Comparison of ENCODE assay signal across 17 mouse cellular contexts in genomic region chr6:85266060-85266459, GRCm38 (mm10).
DNase-seq lines count a peak whose midpoint lies in the region; ATAC-seq lines count a peak whose summit lies in the region.
"Had no signal": no experiment of that assay in that cellular context is flagged by ENCODE, and none has a peak within 500 bp of the region (broad histone marks: within the 10 kb centered on the region; RNA-seq: fewer than 3 reads in every experiment).

No protein-coding gene starts in this region.

- H3K27me3 ChIP-seq in forebrain, embryonic 10.5 days (ENCODE audit: poor library complexity, severe bottlenecking) = peaks cover 91% of the 10 kb centered on the region
- H3K27me3 ChIP-seq in forebrain, embryonic 15.5 days = no peaks in the 10 kb centered on the region
- H3K27me3 ChIP-seq in limb, embryonic 10.5 days (ENCODE audit: low read depth, poor library complexity, severe bottlenecking) = peaks cover 93% of the 10 kb centered on the region
- peaks cover 30% of the 10 kb centered on the region; the same call in 1 of the 2 replicates for H3K27me3 ChIP-seq in heart, embryonic 10.5 days (ENCODE audit: insufficient read depth, poor library complexity, severe bottlenecking)
- H3K27me3 ChIP-seq: kidney, embryonic 15.5 days; lung, embryonic 15.5 days had no signal

- no peak for ATAC-seq in forebrain, embryonic 15.5 days (replicated peaks)
- ATAC-seq: intestine, embryonic 16.5 days had no signal

- WGBS in forebrain, embryonic 10.5 days = 23% methylated on average over 6 of the region's 6 CpGs
- WGBS in forebrain, embryonic 15.5 days = 17% methylated on average over 6 of the region's 6 CpGs
- WGBS in limb, embryonic 10.5 days = 48% methylated on average over 6 of the region's 6 CpGs
- WGBS in heart, embryonic 10.5 days = 53% methylated on average over 6 of the region's 6 CpGs

- no peaks in the 10 kb centered on the region for H3K9me3 ChIP-seq in forebrain, embryonic 10.5 days
- no peaks in the 10 kb centered on the region for H3K9me3 ChIP-seq in forebrain, embryonic 15.5 days
- H3K9me3 ChIP-seq in limb, embryonic 10.5 days (replicated peaks) = no peaks in the 10 kb centered on the region
- no peaks in the 10 kb centered on the region for H3K9me3 ChIP-seq in heart, embryonic 10.5 days
- H3K9me3 ChIP-seq: hindbrain, embryonic 15.5 days; kidney, embryonic 15.5 days; lung, embryonic 15.5 days; neural tube, embryonic 12.5 days had no signal

- peak overlapping the region; percentile 4; the same call in 1 of the 2 replicates for H3K4me3 ChIP-seq in forebrain, embryonic 10.5 days
- H3K4me3 ChIP-seq in forebrain, embryonic 15.5 days = no peak overlapping the region
- no peak overlapping the region for H3K4me3 ChIP-seq in limb, embryonic 10.5 days
- H3K4me3 ChIP-seq in heart, embryonic 10.5 days = no peak overlapping the region
- H3K4me3 ChIP-seq: heart, embryonic 12.5 days; hindbrain, embryonic 15.5 days; kidney, embryonic 15.5 days; lung, embryonic 15.5 days; neural tube, embryonic 12.5 days had no signal

- peak overlapping the region; percentile 83 for H3K27ac ChIP-seq in forebrain, embryonic 10.5 days
- peak overlapping the region; percentile 76 for H3K27ac ChIP-seq in forebrain, embryonic 15.5 days (replicated peaks)
- peak overlapping the region; percentile 62; the same call in 1 of the 2 replicates for H3K27ac ChIP-seq in limb, embryonic 10.5 days
- H3K27ac ChIP-seq in heart, embryonic 10.5 days = no peak overlapping the region
- H3K27ac ChIP-seq: hindbrain, embryonic 15.5 days; liver, embryonic 14.5 days; lung, embryonic 15.5 days; neural tube, embryonic 12.5 days had no signal

- intact Hi-C loops in left cerebral cortex, postnatal 10 days (cut with DNase I) = no loop called here

- peaks cover 57% of the 10 kb centered on the region for H3K4me1 ChIP-seq in forebrain, embryonic 10.5 days
- H3K4me1 ChIP-seq in forebrain, embryonic 15.5 days = peaks cover 30% of the 10 kb centered on the region
- H3K4me1 ChIP-seq in limb, embryonic 10.5 days = peaks cover 50% of the 10 kb centered on the region
- H3K4me1 ChIP-seq in heart, embryonic 10.5 days = peaks cover 13% of the 10 kb centered on the region
- H3K4me1 ChIP-seq: lung, embryonic 15.5 days had no signal

- DNase-seq in left cerebral cortex, adult 18-20 months (ENCODE audit: low spot score in 2 of 2) = peak; percentile 44 to 55
- no peak for DNase-seq in left cerebral cortex, postnatal 10 days (ENCODE audit: extremely low spot score in 1 of 2, low spot score in 2 of 2)
- no peak for DNase-seq in forebrain, embryonic 10.5 days (ENCODE audit: extremely low spot score, low spot score)
- DNase-seq in limb, embryonic 10.5 days (ENCODE audit: low spot score) = no peak
- no peak for DNase-seq in yolk sac, embryonic 10.5 days (ENCODE audit: low spot score)
- no peak for DNase-seq in heart, embryonic 10.5 days (ENCODE audit: low spot score)
- DNase-seq: adrenal gland, adult 2 months; cerebellum, adult 8-10 months; lung, postnatal 4 days had no signal

- no peak overlapping the region for H3K9ac ChIP-seq in forebrain, embryonic 15.5 days (replicated peaks)
- H3K9ac ChIP-seq: heart, embryonic 12.5 days; hindbrain, embryonic 15.5 days; kidney, embryonic 15.5 days; liver, embryonic 14.5 days; lung, embryonic 15.5 days; neural tube, embryonic 12.5 days had no signal

- H3K36me3 ChIP-seq in forebrain, embryonic 10.5 days (replicated peaks) = no peaks in the 10 kb centered on the region
- no peaks in the 10 kb centered on the region for H3K36me3 ChIP-seq in forebrain, embryonic 15.5 days
- H3K36me3 ChIP-seq in limb, embryonic 10.5 days = no peaks in the 10 kb centered on the region
- H3K36me3 ChIP-seq in heart, embryonic 10.5 days = no peaks in the 10 kb centered on the region
- H3K36me3 ChIP-seq: heart, embryonic 12.5 days; hindbrain, embryonic 15.5 days; kidney, embryonic 15.5 days; lung, embryonic 15.5 days; neural tube, embryonic 12.5 days had no signal

- no peak overlapping the region for H3K4me2 ChIP-seq in forebrain, embryonic 15.5 days (replicated peaks)
- H3K4me2 ChIP-seq: heart, embryonic 12.5 days; hindbrain, embryonic 15.5 days; kidney, embryonic 15.5 days; lung, embryonic 15.5 days had no signal

Comparison
In these comparisons a context has a peak if more than half of its experiments do, and no peak if none do; other contexts are left out.
1. DNase-seq: peak in left cerebral cortex, adult 18-20 months (2 of 2); none in left cerebral cortex, postnatal 10 days (0 of 2), forebrain, embryonic 10.5 days (single experiment), limb, embryonic 10.5 days (single experiment), yolk sac, embryonic 10.5 days (single experiment) and heart, embryonic 10.5 days (single experiment).